Mouse (Mus musculus): ENCODE data around the gene Plac8. TPM values are rescaled to one million over a fixed set of nuclear protein-coding genes. Genes with fewer than 3 reads are reported as not detected.

Gene Plac8
- total RNA-seq, 2 experiments from 2014 or later = 160 to 360 TPM

DNA sequence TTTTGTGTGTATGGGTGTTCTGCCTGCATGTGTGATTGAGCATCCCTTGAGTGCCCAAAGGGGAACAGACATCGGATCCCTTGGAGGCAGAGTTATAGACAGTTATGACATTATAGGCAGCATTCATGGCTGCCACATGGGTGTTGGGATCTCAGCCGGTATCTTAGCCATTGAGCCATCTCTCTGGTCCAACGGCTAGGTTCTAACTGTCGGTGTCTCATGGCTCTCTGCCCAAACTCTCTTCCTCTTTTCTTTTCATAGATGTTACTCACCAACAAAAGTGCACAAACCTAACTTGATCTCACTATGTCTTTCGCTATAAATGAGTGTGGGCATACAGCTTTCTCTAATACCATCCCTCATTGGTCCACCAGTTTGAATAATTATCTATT is 10.4 kb upstream of the Plac8 start:
- no peak for ATAC-seq (replicated peaks; ENCODE audit: low FRiP score, poor library complexity, severe bottlenecking)

DNA sequence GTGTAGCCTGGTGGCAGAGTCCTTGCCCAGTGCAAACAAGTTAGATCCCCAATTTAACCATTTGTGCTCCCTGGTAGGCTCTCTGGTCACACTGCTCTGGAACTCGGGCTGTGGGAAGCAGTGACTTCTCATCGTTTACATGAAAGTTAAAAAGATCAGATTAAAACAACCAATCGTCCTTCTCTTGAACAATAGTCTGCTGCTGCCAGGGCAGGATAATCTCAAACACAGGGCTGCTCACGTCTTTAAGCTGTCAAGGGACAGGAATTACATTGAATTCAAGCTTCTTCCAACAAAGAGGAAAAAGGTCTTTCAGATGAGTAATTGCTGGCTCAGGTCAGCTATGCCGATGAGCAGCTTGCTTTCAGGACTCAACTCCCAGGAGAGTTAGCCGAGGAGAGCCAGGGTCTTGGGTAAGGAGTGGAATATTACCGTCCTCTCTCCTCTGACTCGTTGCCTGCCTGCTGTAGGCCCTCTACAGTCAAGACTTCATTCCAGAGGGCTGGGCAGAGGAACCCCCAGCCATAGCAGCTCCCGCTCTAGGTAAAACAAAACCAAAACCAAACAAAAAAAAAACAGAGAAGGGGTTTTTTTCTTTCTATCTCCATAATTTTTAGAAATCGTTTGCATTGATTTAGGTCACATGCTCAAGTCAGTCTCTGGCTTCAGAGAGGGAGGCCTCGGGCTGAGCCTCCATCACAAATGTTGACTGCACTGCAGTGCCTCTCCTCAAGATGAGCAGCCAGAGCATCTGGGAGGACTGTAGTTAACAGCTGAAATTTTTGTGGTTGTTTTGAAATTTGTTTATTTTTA is 9.8 kb upstream of the Plac8 start:
- ATAC-seq (replicated peaks; ENCODE audit: low FRiP score, poor library complexity, severe bottlenecking) = no peak

DNA sequence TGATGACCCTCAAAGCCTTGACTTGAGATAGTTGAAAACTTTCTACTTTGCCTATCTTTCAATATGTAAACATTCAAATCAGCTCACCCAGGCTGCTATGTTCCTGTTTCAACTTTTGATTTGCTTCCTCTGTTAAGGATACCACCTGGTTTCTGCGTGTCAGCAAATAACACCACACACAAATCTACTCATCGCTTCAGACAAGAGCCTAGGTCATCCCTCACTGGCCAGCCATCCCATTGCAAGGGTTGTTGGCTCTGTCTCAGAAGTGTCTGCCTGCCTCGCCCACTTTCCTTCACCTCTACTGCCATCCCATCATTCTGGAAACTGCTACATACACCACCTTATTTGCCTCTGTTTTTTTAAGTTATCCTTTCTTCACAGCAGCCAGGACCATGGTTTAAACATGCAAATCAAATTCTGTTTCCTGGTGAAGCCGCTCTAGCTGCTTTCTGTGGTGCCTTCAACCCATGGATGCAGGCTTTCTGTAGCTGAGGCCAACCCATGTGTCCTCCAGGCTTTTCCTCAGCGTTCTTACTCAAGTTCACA is 6.9 kb upstream of the Plac8 start:
- ATAC-seq (replicated peaks; ENCODE audit: low FRiP score, poor library complexity, severe bottlenecking) = no peak

DNA sequence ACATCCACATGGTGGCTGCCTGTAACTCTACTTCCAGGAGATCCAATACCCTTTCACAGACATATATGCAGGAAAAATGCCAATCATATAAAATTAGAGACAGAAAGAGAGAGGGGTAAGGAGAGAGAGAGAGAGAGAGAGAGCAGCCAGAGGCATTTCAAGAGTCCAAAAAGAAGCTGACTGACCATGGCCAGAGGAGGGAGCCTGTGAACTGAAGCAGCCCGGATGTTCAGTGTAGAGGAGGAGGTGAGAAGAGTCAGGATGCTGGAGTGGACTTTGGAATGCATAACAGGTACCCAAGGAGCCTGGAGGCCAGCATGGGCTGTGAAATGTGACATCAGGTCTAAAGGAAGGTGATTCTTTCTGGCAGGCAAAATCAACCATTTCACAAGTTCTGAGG is 2.7 kb upstream of the Plac8 start:
- ATAC-seq (replicated peaks; ENCODE audit: low FRiP score, poor library complexity, severe bottlenecking) = no peak

GRCm38 (mm10) chr5:100573256-100573655 is 1.2 kb upstream of the Plac8 start:
- no peak for ATAC-seq (replicated peaks; ENCODE audit: low FRiP score, poor library complexity, severe bottlenecking)

DNA sequence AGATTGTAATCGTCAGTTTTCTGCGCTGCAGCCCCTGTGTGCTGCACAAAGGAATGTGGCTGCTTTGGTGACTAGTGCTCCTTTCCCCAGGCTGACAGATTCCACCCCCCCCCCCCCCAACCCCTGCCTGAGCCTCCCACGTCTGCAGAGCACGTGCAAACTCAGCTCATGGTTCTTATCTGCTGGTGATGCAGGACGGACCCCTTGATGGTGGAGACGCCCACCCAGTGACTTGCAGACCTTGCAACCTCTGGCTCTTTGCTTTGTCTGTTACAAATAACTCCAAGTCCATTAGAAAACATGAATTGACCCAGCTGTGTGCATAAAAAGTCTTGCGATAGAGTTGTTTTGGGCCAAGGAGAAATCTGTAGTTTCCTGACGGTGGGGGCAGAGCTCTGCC is 1.3 kb downstream of the Plac8 start:
- ATAC-seq (replicated peaks; ENCODE audit: low FRiP score, poor library complexity, severe bottlenecking) = no peak

GRCm38 (mm10) chr5:100569997-100570595 is 1.9 kb downstream of the Plac8 start:
- ATAC-seq (replicated peaks; ENCODE audit: low FRiP score, poor library complexity, severe bottlenecking) = no peak

- no peak for ATAC-seq (replicated peaks; ENCODE audit: low FRiP score, poor library complexity, severe bottlenecking)
Measured at GRCm38 (mm10) chr5:100569250-100569934, 2.7 kb downstream of the Plac8 start.

- no peak for ATAC-seq (replicated peaks; ENCODE audit: low FRiP score, poor library complexity, severe bottlenecking)
Measured at GRCm38 (mm10) chr5:100568802-100569201, 3.2 kb downstream of the Plac8 start.

DNA sequence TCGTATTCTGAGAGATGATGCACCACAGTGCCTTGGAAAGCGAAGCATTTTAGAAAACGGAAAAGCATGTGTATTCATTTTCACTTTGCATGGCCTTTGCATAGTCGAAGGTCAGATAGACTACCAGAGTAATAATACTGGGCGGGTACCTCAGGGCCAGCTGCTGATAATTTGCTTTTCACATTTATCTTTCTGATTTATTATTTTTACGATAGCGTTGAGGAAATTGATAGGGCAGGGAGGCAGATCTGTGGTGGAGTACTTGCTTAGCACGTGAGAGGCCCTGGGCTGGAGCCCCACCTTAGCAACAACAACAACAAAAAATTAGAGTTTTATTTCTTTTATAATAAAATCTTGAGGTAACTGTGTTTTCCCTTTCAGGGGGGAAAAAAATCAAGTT is 3.9 kb downstream of the Plac8 start:
- ATAC-seq (replicated peaks; ENCODE audit: low FRiP score, poor library complexity, severe bottlenecking) = no peak

GRCm38 (mm10) chr5:100567258-100568032 is 4.6 kb downstream of the Plac8 start:
- ATAC-seq (replicated peaks; ENCODE audit: low FRiP score, poor library complexity, severe bottlenecking) = no peak

GRCm38 (mm10) chr5:100566798-100567197 is 5.2 kb downstream of the Plac8 start:
- ATAC-seq (replicated peaks; ENCODE audit: low FRiP score, poor library complexity, severe bottlenecking) = no peak

DNA sequence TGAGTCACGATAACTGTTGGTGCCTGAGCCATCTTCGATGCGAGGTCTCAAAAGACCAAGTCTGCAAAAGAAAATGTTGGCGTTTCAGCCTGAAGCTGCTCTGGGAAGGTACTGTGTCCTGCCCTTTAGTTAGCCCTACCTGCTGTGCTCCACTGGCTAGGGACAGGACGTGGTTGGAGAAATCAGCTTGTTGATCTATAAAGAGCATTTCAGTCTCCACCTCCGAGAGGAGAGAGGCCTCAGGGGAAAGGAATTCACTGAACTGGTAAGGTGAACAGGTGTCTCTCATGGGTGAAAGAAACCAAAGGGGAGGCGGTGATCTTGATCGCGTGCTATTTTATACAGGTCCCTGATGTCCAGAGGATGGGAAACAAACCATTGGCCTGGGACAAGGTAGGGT is 9.3 kb downstream of the Plac8 start:
- no peak for ATAC-seq (replicated peaks; ENCODE audit: low FRiP score, poor library complexity, severe bottlenecking)

GRCm38 (mm10) chr5:100559357-100559756 is 12.7 kb downstream of the Plac8 start:
- ATAC-seq (replicated peaks; ENCODE audit: low FRiP score, poor library complexity, severe bottlenecking) = no peak

DNA sequence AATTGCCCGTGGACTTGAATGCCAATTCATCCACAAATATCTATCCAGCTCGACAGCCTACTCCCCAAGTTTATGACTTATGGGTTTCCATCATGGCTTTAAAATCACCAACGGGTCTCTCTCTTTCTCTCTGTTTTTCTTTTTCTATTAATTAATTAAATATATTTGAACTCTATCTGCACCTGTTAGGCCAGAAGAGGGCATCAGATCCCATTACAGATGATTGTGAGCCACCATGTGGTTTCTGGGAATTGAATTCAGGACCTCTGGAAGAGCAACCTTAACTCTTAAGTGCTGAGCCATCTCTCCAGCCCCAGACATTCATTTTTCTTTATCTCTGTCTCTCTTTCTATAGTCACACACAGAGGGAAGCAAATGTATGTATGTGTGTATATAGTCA is 13.3 kb downstream of the Plac8 start:
- no peak for ATAC-seq (replicated peaks; ENCODE audit: low FRiP score, poor library complexity, severe bottlenecking)

- no peak for ATAC-seq (replicated peaks; ENCODE audit: low FRiP score, poor library complexity, severe bottlenecking)
Measured at GRCm38 (mm10) chr5:100557537-100557936, 14.5 kb downstream of the Plac8 start.

DNA sequence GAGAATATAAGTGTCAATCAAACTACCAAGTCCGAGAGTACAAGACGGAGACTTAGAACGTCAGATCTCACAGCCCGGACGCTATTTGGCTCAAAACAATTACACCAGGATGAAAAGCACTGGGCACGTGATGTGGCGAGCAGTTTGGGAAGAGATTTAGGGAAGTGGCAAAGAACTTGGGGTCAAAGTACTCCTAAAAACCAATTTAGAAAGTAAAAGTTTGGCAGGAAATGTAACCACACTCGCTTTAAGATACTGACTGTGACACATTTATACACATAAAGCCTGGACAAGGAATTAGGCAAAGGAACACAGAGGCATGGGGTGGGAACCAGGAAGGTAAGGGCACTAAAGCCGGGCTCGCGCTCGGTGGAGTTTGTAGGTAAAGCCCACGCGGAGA is 15.0 kb downstream of the Plac8 start:
- no peak for ATAC-seq (replicated peaks; ENCODE audit: low FRiP score, poor library complexity, severe bottlenecking)

GRCm38 (mm10) chr5:100553426-100553825 is 18.6 kb downstream of the Plac8 start:
- no peak for ATAC-seq (replicated peaks; ENCODE audit: low FRiP score, poor library complexity, severe bottlenecking)

DNA sequence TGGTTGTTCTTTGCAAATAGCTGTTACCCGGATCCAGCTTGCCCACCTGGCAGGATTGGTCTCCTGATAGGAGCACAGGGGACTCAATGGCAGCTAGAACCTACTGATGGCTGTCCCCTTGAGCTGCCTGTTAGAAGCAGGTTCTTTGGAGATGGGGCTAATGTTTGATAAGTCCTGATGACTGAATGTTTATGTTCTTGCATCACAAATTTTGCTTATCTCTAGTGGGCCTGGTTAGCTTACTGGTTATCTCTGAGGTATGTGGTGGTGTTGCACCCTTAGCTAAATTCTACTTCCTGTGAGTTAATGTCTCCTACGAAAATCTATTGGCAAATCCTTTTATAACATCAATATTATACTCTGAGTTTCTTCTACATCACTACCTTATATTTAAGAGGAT is 20.1 kb downstream of the Plac8 start:
- ATAC-seq (replicated peaks; ENCODE audit: low FRiP score, poor library complexity, severe bottlenecking) = no peak

GRCm38 (mm10) chr5:100550151-100550550 is 21.9 kb downstream of the Plac8 start:
- no peak for ATAC-seq (replicated peaks; ENCODE audit: low FRiP score, poor library complexity, severe bottlenecking)

Measured in erythroid progenitor cell, adult 5-6 weeks (primary cell).